Mouse (Mus musculus): Measurements from ENCODE around the gene Fam149a. TPM values are rescaled to one million over a fixed set of nuclear protein-coding genes. Genes with fewer than 3 reads are reported as not detected.

Fam149a gene
- 0.31 TPM in 1 of 2 replicates, not detected in the other for total RNA-seq (2017)

DNA sequence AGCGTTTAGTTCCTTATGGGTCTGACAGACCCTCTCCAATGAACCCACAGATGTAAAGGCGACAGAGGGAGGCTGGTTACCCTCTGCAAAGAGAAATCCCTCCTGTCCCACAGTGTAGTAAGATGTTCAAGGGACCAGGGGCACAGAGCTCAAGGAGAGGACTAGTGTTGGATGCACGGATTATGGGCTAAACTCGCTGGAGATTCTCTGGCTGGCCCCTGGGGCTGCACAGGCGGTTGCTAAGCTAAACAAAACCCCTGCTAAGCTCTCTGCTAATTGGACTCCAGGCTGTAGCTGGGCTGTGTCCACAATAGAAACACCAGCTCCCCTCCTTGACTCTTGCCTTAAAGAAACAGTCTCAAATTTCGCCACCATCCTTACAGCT lies at the start of gene Fam149a:
Fam149a (minus strand) TSS at position 329 of the 385 bp plus-strand sequence.
- ATAC-seq (replicated peaks in 1 of 2; ENCODE audit: insufficient read depth in 1 of 2, low FRiP score in 2 of 2, low TSS enrichment in 1 of 2, low read depth in 1 of 2, poor library complexity in 2 of 2, severe bottlenecking in 2 of 2): no peak; a peak in 1 of 4 replicates

DNA sequence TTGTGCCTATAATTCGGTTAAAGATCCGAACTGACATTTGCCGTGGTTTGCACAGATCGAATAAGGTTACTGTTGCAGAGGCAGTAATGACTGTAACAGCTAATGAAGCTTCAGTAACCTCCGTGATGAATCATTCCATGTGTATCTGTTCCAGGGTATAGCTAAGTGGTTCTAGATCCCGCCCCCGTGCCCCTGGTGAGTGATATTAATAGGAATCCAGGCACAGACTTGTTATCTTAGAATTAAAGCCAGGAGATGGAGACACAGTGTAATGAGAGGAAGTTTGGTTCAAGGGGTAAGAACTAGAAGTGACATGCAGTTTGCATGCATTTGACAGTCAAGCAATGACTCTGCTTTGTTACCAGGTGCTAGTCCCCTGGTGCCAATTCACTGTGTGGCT lies 38.1 kb upstream of the Fam149a start:
- ATAC-seq (replicated peaks in 1 of 2; ENCODE audit: insufficient read depth in 1 of 2, low FRiP score in 2 of 2, low TSS enrichment in 1 of 2, low read depth in 1 of 2, poor library complexity in 2 of 2, severe bottlenecking in 2 of 2): no peak

DNA sequence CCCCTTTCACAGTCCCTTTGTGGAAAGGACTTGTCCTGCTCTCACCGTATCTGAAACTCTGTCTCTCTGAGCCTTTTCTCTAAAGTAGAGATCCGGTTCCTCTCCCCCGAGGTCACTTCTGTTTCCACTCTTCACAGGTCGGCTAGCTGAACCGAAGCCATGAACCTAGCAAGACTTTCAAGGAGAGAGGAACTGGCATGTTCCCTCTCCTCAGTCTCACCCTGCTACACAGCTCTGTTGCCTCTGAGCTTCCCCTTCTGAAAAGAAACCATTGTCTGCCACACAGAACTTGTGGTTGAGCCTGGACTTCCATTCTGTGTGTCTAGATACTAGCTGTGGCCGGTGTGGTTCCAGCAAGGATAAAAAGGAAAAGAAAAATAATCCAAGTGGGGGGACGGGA lies 32.9 kb upstream of the Fam149a start:
- peak; percentile 78 to 82 for ATAC-seq (replicated peaks in 1 of 2; ENCODE audit: insufficient read depth in 1 of 2, low FRiP score in 2 of 2, low TSS enrichment in 1 of 2, low read depth in 1 of 2, poor library complexity in 2 of 2, severe bottlenecking in 2 of 2)

DNA sequence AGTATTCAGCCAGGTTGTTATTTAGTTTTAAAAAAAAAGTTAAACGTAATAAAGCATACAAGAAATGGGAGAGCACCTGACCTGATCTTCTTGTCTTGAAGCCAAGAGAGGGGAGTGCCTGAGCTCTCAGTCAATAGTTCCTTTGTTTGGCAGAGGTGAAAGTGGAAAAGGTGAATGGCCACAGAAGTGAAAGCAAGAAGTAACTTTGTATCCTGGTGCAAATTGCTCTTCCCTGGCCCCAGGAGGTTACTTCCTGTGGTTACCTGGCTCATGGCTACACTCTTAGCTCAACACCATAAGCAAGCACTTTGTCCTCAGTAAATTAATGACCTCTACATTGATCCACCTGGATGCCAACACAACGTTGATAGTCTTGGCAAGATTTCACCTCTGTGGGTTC lies 28.8 kb upstream of the Fam149a start, which contains the start of gene Tlr3:
Tlr3 (minus strand) TSS at position 199 of the 400 bp plus-strand sequence.
- no peak for ATAC-seq (replicated peaks in 1 of 2; ENCODE audit: insufficient read depth in 1 of 2, low FRiP score in 2 of 2, low TSS enrichment in 1 of 2, low read depth in 1 of 2, poor library complexity in 2 of 2, severe bottlenecking in 2 of 2)

DNA sequence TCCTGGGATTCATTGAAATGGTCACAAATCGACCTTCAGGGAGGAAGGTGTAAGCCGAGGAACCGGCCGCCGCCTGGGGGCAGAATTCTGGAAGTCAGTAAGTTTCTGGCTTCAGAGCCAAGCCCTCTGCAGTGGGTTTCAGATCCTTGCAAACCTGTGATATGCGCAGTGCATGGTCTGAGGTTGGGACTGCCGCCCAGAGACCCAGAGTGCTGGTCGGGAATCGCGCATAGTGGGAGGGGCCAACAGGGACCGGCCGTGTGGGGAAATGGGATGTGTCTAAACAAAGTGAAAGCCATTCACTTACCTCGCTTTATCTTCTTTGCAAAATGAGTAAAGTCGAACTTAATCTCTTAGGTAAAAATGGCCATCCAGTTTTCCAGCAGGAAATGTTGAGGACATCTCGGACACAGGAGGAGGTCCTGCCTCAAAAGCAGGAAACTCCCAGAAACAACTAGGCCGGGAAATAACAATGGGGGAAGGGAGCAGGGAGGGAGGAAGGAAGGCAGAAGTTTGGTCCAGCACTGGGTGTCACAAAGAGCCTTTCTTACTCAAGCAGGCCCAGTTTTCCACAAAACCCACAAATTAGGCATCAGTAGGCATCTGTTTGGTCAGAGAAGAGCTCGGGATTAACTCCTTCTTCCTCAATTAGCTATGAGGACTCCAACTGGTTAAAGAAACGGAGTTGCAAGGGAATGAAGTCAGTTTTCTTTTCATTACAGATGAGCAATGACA lies 28.2 kb upstream of the Fam149a start:
- peak; percentile 70 to 73 for ATAC-seq (replicated peaks in 1 of 2; ENCODE audit: insufficient read depth in 1 of 2, low FRiP score in 2 of 2, low TSS enrichment in 1 of 2, low read depth in 1 of 2, poor library complexity in 2 of 2, severe bottlenecking in 2 of 2)

DNA sequence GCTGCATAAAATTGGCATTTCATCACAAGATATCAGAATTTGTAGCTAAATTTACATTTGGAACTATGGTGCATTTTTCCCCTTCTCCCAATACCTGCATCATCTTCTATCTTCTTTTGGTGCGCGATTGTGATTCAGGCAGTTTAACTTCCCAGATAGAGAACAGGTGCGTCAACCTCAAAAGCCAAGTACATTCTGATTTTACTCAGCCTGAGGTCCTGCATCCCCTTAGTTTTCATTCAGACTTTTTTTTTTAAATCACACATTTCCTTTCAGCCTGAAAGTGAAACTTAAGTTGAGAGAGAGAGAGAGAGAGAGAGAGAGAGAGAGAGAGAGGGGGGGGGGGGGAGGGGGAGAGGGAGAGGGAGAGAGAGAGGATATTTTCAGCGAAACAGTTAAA lies 27.6 kb upstream of the Fam149a start:
- peak; percentile 15 to 19; a peak in 1 of 4 replicates for ATAC-seq (replicated peaks in 1 of 2; ENCODE audit: insufficient read depth in 1 of 2, low FRiP score in 2 of 2, low TSS enrichment in 1 of 2, low read depth in 1 of 2, poor library complexity in 2 of 2, severe bottlenecking in 2 of 2)

DNA sequence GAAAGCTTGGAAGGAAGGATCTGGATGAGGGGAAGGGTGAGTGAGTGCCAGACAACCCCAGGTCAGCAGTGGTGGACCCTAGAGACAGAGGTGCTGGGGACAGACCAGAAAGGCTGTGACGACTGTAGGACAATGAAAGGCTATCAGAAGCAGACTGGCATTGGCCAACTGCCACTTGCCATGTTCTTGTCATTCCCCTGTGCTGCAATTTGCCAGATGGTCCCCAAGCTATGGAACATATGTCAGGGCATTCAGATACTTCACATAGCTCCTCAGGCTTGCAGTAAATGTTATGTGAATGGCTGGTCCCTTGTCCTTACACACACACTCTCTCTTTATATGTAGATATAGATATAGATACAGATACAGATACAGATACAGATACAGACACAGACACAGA lies 1.2 kb upstream of the Fam149a start:
- ATAC-seq (replicated peaks in 1 of 2; ENCODE audit: insufficient read depth in 1 of 2, low FRiP score in 2 of 2, low TSS enrichment in 1 of 2, low read depth in 1 of 2, poor library complexity in 2 of 2, severe bottlenecking in 2 of 2): no peak

DNA sequence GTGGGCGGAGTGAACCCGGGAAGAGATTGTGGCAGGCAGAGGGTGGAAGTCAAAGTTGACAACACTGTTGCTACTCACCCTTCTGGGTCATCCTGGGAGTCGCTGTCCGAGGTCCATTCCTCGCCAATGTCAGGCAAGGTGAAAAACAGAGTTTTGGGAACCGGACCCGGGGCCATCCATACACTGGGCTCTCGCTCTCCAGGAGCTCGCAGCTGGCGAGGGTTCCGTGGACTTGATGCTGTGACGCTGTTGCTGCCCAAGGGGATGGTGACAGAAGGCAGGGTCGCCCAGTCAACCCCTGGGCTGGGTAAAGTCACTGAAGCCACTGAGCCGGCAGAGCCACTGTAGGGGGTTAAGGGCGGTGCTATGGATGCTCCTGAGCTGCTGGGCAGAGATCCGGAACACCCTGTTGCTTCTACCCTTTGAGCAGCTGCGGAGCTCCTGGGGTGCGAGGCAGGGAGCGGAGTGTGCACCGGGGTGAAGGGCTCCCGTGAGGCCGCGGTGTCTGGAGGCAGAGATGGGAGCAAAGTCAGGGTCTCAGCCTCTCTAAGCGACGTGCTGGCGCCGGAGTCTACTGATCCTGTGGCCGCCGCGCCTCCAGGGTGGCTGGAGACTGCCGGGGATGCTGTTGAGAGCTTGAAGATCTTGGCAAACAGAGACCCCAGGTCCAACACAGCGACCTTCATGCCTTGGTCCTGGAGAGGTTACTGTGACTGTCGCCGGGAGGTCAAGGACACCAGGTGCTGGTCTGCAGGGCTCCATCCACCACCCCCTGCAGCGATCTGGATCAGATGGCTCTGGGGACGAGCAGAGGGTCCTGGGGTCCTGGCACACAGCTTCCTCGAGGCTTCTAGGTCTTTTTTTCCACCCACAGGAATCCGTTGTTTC lies 772 bp downstream of the Fam149a start:
- peak; percentile 32 to 74; a peak in 2 of 4 replicates for ATAC-seq (replicated peaks in 1 of 2; ENCODE audit: insufficient read depth in 1 of 2, low FRiP score in 2 of 2, low TSS enrichment in 1 of 2, low read depth in 1 of 2, poor library complexity in 2 of 2, severe bottlenecking in 2 of 2)

DNA sequence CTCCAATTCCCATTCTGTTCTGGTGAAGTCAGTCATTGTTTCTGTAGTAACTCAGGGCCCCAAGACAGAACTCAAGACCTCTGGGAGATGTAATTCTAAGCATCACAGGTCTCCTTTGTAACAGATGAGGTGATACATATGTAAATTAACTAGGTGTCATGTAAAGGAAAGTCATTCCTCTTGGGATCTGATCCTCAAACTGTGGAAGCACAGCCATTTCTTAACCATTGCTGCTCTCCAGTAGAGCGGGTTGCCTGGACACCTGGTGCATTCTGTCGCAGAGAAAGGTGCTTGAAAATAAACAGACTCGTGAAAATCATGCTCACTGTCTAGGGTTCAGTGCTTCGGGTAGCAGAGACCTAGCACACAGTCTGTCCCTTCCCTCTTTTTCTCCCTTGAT lies 1.5 kb downstream of the Fam149a start:
- no peak for ATAC-seq (replicated peaks in 1 of 2; ENCODE audit: insufficient read depth in 1 of 2, low FRiP score in 2 of 2, low TSS enrichment in 1 of 2, low read depth in 1 of 2, poor library complexity in 2 of 2, severe bottlenecking in 2 of 2)

DNA sequence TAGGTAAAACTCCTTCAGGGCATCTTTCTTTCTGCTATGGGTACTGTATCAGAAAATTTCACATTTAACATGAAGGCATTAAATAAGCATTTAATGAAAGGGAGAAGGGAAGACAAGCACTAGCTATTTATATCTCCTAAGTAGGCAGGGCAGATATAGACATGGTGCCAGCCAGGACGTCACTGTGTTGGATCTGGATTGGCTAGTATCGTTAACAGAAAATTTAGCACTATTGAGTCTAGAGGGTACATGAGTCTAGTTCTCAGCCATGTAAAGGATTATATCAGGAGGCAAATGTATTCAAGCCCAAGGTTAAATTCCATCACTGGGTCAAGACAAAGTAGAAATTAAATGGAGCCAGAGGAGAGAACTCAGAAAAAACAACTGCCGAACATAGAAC lies 8.0 kb downstream of the Fam149a start:
- no peak for ATAC-seq (replicated peaks in 1 of 2; ENCODE audit: insufficient read depth in 1 of 2, low FRiP score in 2 of 2, low TSS enrichment in 1 of 2, low read depth in 1 of 2, poor library complexity in 2 of 2, severe bottlenecking in 2 of 2)

DNA sequence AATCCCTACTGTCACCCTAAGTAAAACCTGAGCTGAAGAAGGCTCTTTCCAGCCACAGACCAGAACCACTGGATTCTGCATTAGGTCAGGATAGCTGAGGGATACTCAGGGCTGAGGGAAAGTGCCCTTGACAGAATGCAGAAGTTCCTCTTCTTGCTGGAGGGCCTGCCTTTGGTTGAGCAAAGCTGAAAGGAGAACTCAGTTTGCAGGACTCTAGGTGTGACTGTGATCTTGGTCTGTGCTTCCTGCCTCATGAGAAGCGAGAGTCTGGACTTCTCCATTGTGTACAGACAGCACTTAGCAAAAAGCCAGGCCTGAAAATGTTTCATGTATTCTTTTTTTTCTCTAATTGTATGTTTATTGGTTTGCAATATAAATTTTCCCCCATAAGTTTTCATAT lies 14.9 kb downstream of the Fam149a start:
- ATAC-seq (replicated peaks in 1 of 2; ENCODE audit: insufficient read depth in 1 of 2, low FRiP score in 2 of 2, low TSS enrichment in 1 of 2, low read depth in 1 of 2, poor library complexity in 2 of 2, severe bottlenecking in 2 of 2): peak; percentile 95 to 99

DNA sequence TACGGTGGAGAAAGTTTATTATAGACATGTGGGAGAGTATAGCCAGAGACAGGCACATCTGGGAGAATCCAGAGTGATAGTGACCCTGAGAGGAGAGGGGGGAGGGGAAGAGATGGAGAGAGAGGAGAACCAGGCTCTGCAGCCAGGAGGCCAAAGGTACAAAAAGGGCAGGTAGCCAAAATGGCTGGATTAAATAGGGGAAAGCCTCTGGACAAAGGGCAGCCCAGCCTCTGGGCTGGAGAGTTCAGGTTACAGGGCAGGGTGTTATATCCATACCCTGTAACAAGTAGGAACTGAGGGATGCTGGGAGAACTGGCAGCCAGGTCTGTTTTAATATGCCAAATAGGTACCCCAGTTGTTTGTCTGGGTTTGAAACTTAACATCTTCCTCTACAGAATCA lies 18.9 kb downstream of the Fam149a start:
- no peak for ATAC-seq (replicated peaks in 1 of 2; ENCODE audit: insufficient read depth in 1 of 2, low FRiP score in 2 of 2, low TSS enrichment in 1 of 2, low read depth in 1 of 2, poor library complexity in 2 of 2, severe bottlenecking in 2 of 2)

DNA sequence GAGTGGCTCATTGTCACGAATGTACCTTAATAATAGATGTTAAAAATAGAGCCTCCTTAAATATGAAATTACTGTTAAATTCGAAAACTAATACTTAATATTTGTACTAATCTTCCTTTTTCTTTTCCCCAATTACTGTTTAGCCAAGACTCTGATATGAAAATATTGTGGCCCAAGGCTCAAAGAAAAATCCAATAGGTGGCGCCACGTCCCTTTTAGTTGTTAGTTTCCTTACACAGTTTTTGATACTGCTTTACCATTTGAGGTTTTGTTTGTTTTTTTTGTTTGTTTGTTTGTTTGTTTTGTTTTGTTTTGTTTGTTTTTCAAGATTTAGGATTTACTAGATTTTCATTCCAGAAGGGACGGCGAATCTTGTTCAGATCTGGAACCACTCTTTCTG lies 19.8 kb downstream of the Fam149a start:
- ATAC-seq (replicated peaks in 1 of 2; ENCODE audit: insufficient read depth in 1 of 2, low FRiP score in 2 of 2, low TSS enrichment in 1 of 2, low read depth in 1 of 2, poor library complexity in 2 of 2, severe bottlenecking in 2 of 2): no peak

DNA sequence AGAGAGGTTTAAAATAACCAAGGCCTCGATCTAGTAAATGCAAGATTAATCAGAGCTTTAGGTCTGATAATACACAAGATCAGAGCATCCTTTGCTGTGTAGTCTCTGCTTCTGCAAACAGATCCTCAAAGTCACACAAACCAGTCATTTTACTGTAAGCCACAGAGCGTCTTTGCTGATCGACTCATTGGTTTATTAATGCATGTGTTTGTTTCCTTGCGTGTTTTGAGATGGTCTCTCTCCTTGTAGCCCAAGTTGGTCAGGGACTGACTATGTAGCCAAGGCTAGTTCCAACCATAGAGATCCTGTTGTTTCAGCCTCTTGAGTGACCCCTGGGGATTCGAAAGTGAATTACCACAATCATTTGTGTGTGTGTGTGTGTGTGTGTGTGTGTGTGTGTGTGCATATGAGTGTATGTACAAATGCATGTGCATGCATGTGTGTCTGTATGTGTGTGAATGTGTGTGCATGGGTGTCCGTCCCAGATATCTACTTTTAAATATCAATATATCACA lies 22.9 kb downstream of the Fam149a start:
- ATAC-seq (replicated peaks in 1 of 2; ENCODE audit: insufficient read depth in 1 of 2, low FRiP score in 2 of 2, low TSS enrichment in 1 of 2, low read depth in 1 of 2, poor library complexity in 2 of 2, severe bottlenecking in 2 of 2): peak in 1 of 2 experiments; percentile 48; a peak in 1 of 4 replicates

DNA sequence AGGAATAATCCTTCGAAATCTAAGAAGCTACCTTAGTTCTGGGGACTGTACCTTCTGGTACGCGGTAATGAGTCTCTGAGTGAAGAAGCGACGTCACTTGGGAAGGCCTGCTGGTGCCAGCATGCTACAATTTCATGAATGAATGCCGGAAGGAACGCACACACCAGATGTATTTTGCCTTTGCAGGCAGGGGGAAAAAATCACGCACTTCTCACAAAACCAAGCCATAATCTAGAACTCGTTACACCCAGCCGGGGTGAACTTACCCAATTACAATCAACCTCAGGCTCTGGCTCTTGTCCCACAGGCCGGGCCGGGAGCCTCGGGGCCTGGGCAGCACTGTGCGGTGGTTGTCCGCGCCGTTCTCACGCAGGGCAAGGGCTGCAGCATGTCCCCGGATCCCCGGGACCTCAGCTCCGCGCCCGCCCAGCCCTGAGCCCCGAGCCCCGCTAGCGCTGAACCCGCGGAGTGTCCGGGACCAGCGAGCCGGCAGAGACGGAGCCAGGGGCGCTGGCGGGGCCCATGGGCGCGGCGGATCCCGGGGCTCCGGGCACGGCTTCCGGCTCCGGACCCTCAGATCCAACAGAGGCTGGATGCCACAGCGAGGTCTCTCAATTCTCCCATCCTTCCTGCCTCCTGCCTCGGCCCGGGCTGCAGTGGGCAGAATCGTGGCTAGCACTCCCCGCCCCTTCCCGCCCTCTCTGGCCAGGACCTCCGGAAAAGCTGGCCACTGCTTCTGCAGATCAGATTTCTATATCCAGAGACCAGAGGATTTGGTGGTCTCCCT lies 23.8 kb downstream of the Fam149a start:
- ATAC-seq (replicated peaks in 1 of 2; ENCODE audit: insufficient read depth in 1 of 2, low FRiP score in 2 of 2, low TSS enrichment in 1 of 2, low read depth in 1 of 2, poor library complexity in 2 of 2, severe bottlenecking in 2 of 2): peak; percentile 34 to 65; a peak in 3 of 4 replicates

DNA sequence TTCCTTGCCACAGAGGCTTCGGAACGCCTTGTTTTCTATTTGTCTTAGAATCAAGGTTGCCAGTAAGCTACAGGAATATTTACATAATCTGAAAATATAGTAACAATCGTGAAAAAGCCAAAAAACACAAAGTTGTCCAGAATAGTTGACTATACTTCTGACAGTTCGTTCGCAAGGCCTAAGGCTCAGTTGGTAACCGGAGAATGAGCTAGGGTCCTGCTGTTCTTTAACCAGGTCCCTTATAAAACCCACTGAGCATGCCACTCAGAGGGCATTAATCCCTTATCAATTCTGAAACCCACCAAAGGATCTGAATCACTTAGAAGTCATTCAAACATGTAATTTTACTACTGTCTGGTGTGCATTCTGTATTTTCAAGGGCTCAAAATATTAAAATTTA lies 26.3 kb downstream of the Fam149a start:
- no peak for ATAC-seq (replicated peaks in 1 of 2; ENCODE audit: insufficient read depth in 1 of 2, low FRiP score in 2 of 2, low TSS enrichment in 1 of 2, low read depth in 1 of 2, poor library complexity in 2 of 2, severe bottlenecking in 2 of 2)

DNA sequence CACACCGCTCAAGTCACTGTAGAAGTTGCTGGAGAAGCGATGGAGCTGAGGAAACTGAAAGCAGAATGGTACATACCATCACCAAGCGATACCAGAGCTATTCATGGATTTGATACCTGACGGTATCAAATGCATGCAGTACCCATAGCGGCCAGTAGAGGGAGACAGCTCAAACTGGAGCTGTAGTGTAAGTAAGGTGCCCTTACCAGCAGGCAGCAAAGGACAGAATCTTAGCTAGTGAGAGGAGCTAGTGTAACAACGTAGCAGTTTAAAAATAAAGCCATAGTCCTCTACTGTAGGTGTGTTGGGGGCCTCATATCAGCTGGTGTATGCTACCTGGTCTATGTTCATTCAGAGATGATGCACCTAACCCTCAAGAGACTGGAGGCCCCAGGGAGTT lies 37.1 kb downstream of the Fam149a start:
- ATAC-seq (replicated peaks in 1 of 2; ENCODE audit: insufficient read depth in 1 of 2, low FRiP score in 2 of 2, low TSS enrichment in 1 of 2, low read depth in 1 of 2, poor library complexity in 2 of 2, severe bottlenecking in 2 of 2): peak; percentile 91
